In the genomic region with DNA sequence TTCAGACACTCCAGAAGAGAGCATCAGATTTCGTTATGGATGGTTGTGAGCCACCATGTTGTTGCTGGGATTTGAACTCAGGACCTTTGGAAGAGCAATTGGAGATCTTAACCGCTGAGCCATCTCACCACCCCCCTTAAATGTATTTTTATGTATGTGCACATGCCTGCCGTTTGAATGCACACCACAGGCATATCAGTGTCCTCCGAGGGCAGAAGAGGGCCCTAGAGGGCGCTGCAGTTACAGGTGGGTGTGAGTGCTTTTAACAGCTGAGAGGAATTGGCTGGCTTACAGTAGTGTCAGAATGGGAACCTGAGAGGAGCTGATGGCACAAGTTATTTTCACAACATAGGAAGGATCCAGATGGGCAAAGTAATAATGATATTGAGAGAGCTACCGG, we compare ENCODE assay signal across 10 mouse cellular contexts. TPM values are rescaled to one million over a fixed set of nuclear protein-coding genes. Genes with fewer than 3 reads are reported as not detected.
DNase-seq lines count a peak whose midpoint lies in the region; ATAC-seq and TF ChIP-seq lines count a peak whose summit lies in the region.
"Had no signal": no experiment of that assay in that cellular context is flagged by ENCODE, and none has a peak within 500 bp of the region (broad histone marks: within the 10 kb centered on the region; RNA-seq: fewer than 3 reads in every experiment).

No protein-coding gene starts in this region.

- H3K9ac ChIP-seq in liver, embryonic 14.5 days (replicated peaks): no peak overlapping the region
- no peak overlapping the region for H3K9ac ChIP-seq in intestine, embryonic 16.5 days (ENCODE audit: low read depth, low read length)

- TF ChIP-seq EP300 in liver, embryonic 14.5 days (IDR thresholded peaks at IDR 0.05; ENCODE audit: low read depth): no peak

- 26% methylated on average over 6 of the region's 6 CpGs for WGBS in liver, embryonic 14.5 days (ENCODE audit: insufficient replicate concordance)
- 31% methylated on average over 6 of the region's 6 CpGs for WGBS in intestine, embryonic 16.5 days

- H3K9me3 ChIP-seq in liver, embryonic 14.5 days (ENCODE audit: control insufficient read depth, low read length): no peaks in the 10 kb centered on the region
- no peaks in the 10 kb centered on the region for H3K9me3 ChIP-seq in intestine, embryonic 16.5 days (ENCODE audit: control insufficient read depth, low read length)

- no peak for ATAC-seq in liver, embryonic 14.5 days (ENCODE audit: insufficient read depth)
- ATAC-seq in intestine, embryonic 16.5 days: no peak
- ATAC-seq: Patski had no signal

- H3K4me2 ChIP-seq in liver, embryonic 14.5 days (ENCODE audit: low read depth): no peak overlapping the region
- no peak overlapping the region for H3K4me2 ChIP-seq in intestine, embryonic 16.5 days (ENCODE audit: low read depth, low read length)

- peak; percentile 54 for DNase-seq in adrenal gland, postnatal 10 days
- DNase-seq in adrenal gland, adult 8-10 months: no peak
- peak; percentile 46 for DNase-seq in right cerebral cortex, postnatal 14 days
- no peak for DNase-seq in right cerebral cortex, adult 18-20 months
- peak in 1 of 3 experiments; percentile 9 for DNase-seq in liver, embryonic 14.5 days (ENCODE audit: low read depth in 3 of 3, low spot score in 3 of 3)
- peak; percentile 68 for DNase-seq in thymus, postnatal 25 days
- DNase-seq in cerebellum, postnatal 36 days: no peak

- H3K4me3 ChIP-seq in liver, embryonic 14.5 days (ENCODE audit: insufficient read depth in 1 of 2, low read depth in 2 of 2, low read length in 2 of 2): no peak overlapping the region
- no peak overlapping the region for H3K4me3 ChIP-seq in intestine, embryonic 16.5 days (ENCODE audit: low read length)

- no peaks in the 10 kb centered on the region for H3K27me3 ChIP-seq in liver, embryonic 14.5 days (ENCODE audit: control insufficient read depth, insufficient read depth, low read length)
- H3K27me3 ChIP-seq in intestine, embryonic 16.5 days (replicated peaks; ENCODE audit: control insufficient read depth, insufficient read depth, low read length): no peaks in the 10 kb centered on the region
- H3K27me3 ChIP-seq: Patski had no signal

- H3K36me3 ChIP-seq in liver, embryonic 14.5 days (replicated peaks; ENCODE audit: control insufficient read depth, insufficient read depth, low read depth): no peaks in the 10 kb centered on the region
- H3K36me3 ChIP-seq in intestine, embryonic 16.5 days (ENCODE audit: control insufficient read depth, insufficient read depth, low read length): no peaks in the 10 kb centered on the region

- H3K4me1 ChIP-seq in liver, embryonic 14.5 days (replicated peaks; ENCODE audit: control insufficient read depth in 2 of 2, insufficient read depth in 2 of 2, low read length in 1 of 2): no peaks in the 10 kb centered on the region
- H3K4me1 ChIP-seq in intestine, embryonic 16.5 days (ENCODE audit: control insufficient read depth, insufficient read depth, low read length): peaks cover 8% of the 10 kb centered on the region; the same call in 1 of the 2 replicates

- no peak overlapping the region for H3K27ac ChIP-seq in liver, embryonic 14.5 days
- H3K27ac ChIP-seq in intestine, embryonic 16.5 days (ENCODE audit: low read length): no peak overlapping the region

- peak; percentile 67 for TF ChIP-seq CTCF in liver, embryonic 14.5 days (IDR thresholded peaks at IDR 0.05; ENCODE audit: low read depth)

RNA-seq across cellular contexts. Expression of gene Fam209, which starts 2.6 kb away (rescaled TPM):
- total RNA-seq in adrenal gland, postnatal 10 days (2021): under 1 TPM; 0.39 to 0.45 TPM
- total RNA-seq in adrenal gland, adult 8-10 months (2022): under 1 TPM in 1 of 4 experiments, not detected in 3; 0.38 TPM
- 0.08 and 0.12 TPM in 2 replicates for polyA plus RNA-seq in liver, embryonic 14.5 days (2012; rRNA removed)
- polyA plus RNA-seq in liver, embryonic 14.5 days (2014; fragmentation: Nextera tagmentation; extraction: Ambion mirVana): not detected in 2 replicates
- 0.20 TPM in 1 of 2 replicates, not detected in the other for polyA plus RNA-seq in intestine, embryonic 16.5 days (2015; fragmentation: Nextera tagmentation; extraction: Ambion mirVana)
- total RNA-seq: heart, postnatal 10 days had no signal

RNA-seq across cellular contexts. Expression of gene Gcnt7, which starts 16.6 kb away (rescaled TPM):
- not detected for total RNA-seq in adrenal gland, postnatal 10 days (2021)
- total RNA-seq in adrenal gland, adult 8-10 months (2022): not detected
- not detected in 2 replicates for polyA plus RNA-seq in liver, embryonic 14.5 days (2012; rRNA removed)
- 0.24 and 0.42 TPM in 2 replicates for polyA plus RNA-seq in liver, embryonic 14.5 days (2014; fragmentation: Nextera tagmentation; extraction: Ambion mirVana)
- 0.99 and 1.0 TPM in 2 replicates for polyA plus RNA-seq in intestine, embryonic 16.5 days (2015; fragmentation: Nextera tagmentation; extraction: Ambion mirVana)
- total RNA-seq: heart, postnatal 10 days had no signal

RNA-seq across cellular contexts. Expression of gene Rtf2, which starts 34.6 kb away (rescaled TPM):
- total RNA-seq in adrenal gland, postnatal 10 days (2021): 10 to 100 TPM; 69.2 to 71.5 TPM
- total RNA-seq in adrenal gland, adult 8-10 months (2022): 10 to 100 TPM; 77.2 to 92.4 (median 82.4) TPM
- polyA plus RNA-seq in liver, embryonic 14.5 days (2012; rRNA removed): 17.7 and 22.5 TPM in 2 replicates
- polyA plus RNA-seq in liver, embryonic 14.5 days (2014; fragmentation: Nextera tagmentation; extraction: Ambion mirVana): 39.7 and 42.4 TPM in 2 replicates
- polyA plus RNA-seq in intestine, embryonic 16.5 days (2015; fragmentation: Nextera tagmentation; extraction: Ambion mirVana): 78.1 and 79.4 TPM in 2 replicates

Comparison
In these comparisons a context has a peak if more than half of its experiments do, and no peak if none do; other contexts are left out.
1. DNase-seq: peak in adrenal gland, postnatal 10 days (single experiment), right cerebral cortex, postnatal 14 days (single experiment) and thymus, postnatal 25 days (single experiment); none in adrenal gland, adult 8-10 months (single experiment), right cerebral cortex, adult 18-20 months (single experiment) and cerebellum, postnatal 36 days (0 of 2).